Mouse (Mus musculus): ENCODE results near the gene Lap3. TPM values are rescaled to one million over a fixed set of nuclear protein-coding genes. Genes with fewer than 3 reads are reported as not detected.

The Lap3 gene
- polyA plus RNA-seq, 1 experiment from 2014 or later, result 67.7 TPM

- no peaks in the 10 kb centered on the region for H3K36me3 ChIP-seq (replicated peaks)
- H3K27ac ChIP-seq, result no peak overlapping the region
- H3K9ac ChIP-seq, result no peak overlapping the region
- H3K9me3 ChIP-seq, result no peaks in the 10 kb centered on the region
- peaks cover 13% of the 10 kb centered on the region; the same call in 1 of the 2 replicates for H3K27me3 ChIP-seq
- peaks cover 8% of the 10 kb centered on the region for H3K4me1 ChIP-seq
- WGBS, result 92% methylated on average over 5 of the region's 5 CpGs
- no peak overlapping the region for H3K4me2 ChIP-seq
- H3K4me3 ChIP-seq (replicated peaks), result no peak overlapping the region
- ATAC-seq (ENCODE audit: low FRiP score), result no peak
These were observed 17.4 kb upstream of the Lap3 start for GRCm38 (mm10) chr5:45475771-45476170.

- ATAC-seq (ENCODE audit: low FRiP score), result peak; percentile 49; the same call in 1 of the 2 replicates
- Histone ChIP-seq H3K27me3 (peaks cover 13% of the 10 kb centered on the region; the same call in 1 of the 2 replicates), H3K9ac (no peak overlapping the region), H3K9me3 (no peaks in the 10 kb centered on the region), H3K4me2 (no peak overlapping the region), H3K36me3 (replicated peaks) (no peaks in the 10 kb centered on the region), H3K4me3 (replicated peaks) (no peak overlapping the region), H3K27ac (no peak overlapping the region), H3K4me1 (peaks cover 8% of the 10 kb centered on the region)
- 27% methylated on average over 6 of the region's 6 CpGs for WGBS
These were observed 16.9 kb upstream of the Lap3 start for GRCm38 (mm10) chr5:45476288-45476687.

GRCm38 (mm10) chr5:45477601-45478000, 15.6 kb upstream of the Lap3 start:
- Histone ChIP-seq H3K4me2 (no peak overlapping the region), H3K4me3 (replicated peaks) (no peak overlapping the region), H3K27ac (no peak overlapping the region), H3K4me1 (peaks cover 8% of the 10 kb centered on the region), H3K36me3 (replicated peaks) (no peaks in the 10 kb centered on the region), H3K9me3 (no peaks in the 10 kb centered on the region), H3K9ac (no peak overlapping the region), H3K27me3 (peaks cover 9% of the 10 kb centered on the region; the same call in 1 of the 2 replicates)
- no peak for ATAC-seq (ENCODE audit: low FRiP score)
- 85% methylated on average over 7 of the region's 7 CpGs for WGBS

GRCm38 (mm10) chr5:45480066-45480465, 13.1 kb upstream of the Lap3 start:
- no peak overlapping the region for H3K4me2 ChIP-seq
- H3K9ac ChIP-seq, result no peak overlapping the region
- peaks cover 9% of the 10 kb centered on the region; the same call in 1 of the 2 replicates for H3K27me3 ChIP-seq
- WGBS, result 79% methylated on average over 1 of the region's 1 CpGs
- H3K36me3 ChIP-seq (replicated peaks), result no peaks in the 10 kb centered on the region
- H3K4me1 ChIP-seq, result peaks cover 8% of the 10 kb centered on the region
- ATAC-seq (ENCODE audit: low FRiP score), result no peak
- no peak overlapping the region for H3K27ac ChIP-seq
- no peak overlapping the region for H3K4me3 ChIP-seq (replicated peaks)
- no peaks in the 10 kb centered on the region for H3K9me3 ChIP-seq

DNA sequence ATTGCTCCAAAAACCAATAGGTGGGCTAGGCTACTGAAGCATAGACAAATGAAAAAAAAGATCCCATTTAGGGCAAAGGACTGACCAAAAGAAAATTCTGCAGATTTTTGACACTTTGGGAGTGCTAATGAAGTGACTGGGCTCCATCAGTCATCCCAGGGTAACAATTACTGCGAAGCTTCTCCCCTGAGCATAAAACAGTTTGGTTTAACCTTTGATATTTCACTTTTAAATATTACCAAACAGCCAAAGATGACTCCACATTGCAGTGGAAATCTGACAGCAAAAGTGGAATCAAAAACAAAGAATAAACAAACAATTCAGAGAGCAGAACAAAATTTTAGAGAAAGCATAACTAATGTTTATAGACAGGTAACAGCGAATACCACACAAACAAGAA, 12.0 kb upstream of the Lap3 start:
- H3K27me3 ChIP-seq, result peaks cover 9% of the 10 kb centered on the region; the same call in 1 of the 2 replicates

GRCm38 (mm10) chr5:45482607-45483006, 10.6 kb upstream of the Lap3 start:
- H3K36me3 ChIP-seq (replicated peaks), result no peaks in the 10 kb centered on the region
- H3K9me3 ChIP-seq, result no peaks in the 10 kb centered on the region
- peaks cover 4% of the 10 kb centered on the region; the same call in 1 of the 2 replicates for H3K27me3 ChIP-seq
- no peak for ATAC-seq (ENCODE audit: low FRiP score)
- H3K4me3 ChIP-seq (replicated peaks), result no peak overlapping the region
- H3K4me1 ChIP-seq, result no peaks in the 10 kb centered on the region
- WGBS, result 88% methylated on average over 3 of the region's 3 CpGs
- H3K27ac ChIP-seq, result no peak overlapping the region
- no peak overlapping the region for H3K9ac ChIP-seq
- H3K4me2 ChIP-seq, result no peak overlapping the region

More for the DNA sequence above, 12.0 kb upstream of the Lap3 start:
- Histone ChIP-seq H3K4me2 (no peak overlapping the region), H3K27ac (no peak overlapping the region), H3K4me3 (replicated peaks) (no peak overlapping the region), H3K4me1 (peaks cover 7% of the 10 kb centered on the region), H3K9me3 (no peaks in the 10 kb centered on the region), H3K36me3 (replicated peaks) (no peaks in the 10 kb centered on the region), H3K9ac (no peak overlapping the region)
- ATAC-seq (ENCODE audit: low FRiP score), result no peak
- 89% methylated on average over 2 of the region's 2 CpGs for WGBS

DNA sequence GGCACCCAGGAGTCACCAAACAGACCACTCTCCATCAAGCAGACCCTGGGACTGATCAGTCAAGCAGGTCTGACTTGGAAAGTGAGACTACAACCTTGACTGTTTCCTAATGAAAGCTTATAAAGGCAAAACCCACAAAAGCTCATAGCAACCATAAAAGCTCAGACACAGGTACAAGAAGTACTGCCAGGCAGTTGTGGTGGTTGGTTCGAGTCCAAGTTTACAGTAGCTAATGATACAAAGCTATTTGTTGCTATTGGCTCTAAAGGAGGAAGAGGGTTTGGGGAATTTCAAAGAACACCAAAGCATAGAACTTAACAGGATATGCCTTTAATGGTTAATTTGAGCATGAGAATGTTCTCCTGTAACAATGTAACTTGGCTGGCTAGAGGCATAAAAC, 9.5 kb upstream of the Lap3 start:
- WGBS, result 87% methylated on average over 1 of the region's 1 CpGs
- Histone ChIP-seq H3K9me3 (no peaks in the 10 kb centered on the region), H3K27ac (no peak overlapping the region)

DNA sequence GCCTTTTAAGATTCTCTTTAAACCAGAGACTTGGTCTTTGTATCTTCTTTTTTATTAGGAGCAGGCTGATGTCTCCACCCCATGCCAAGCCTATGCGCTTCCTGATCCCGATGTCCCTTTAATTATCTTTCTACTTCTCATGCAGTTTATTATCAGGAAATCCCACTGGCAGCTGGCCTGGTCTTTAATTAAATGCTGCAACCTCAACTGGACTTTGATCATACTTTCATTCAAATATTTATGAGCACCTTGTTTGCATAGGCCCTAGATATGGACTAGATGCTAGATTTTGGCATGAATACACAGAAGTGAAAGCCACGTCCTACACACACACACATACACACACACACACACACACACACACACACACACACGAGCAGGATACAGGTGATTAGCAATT, 1.4 kb upstream of the Lap3 start:
- no peak for ATAC-seq (ENCODE audit: low FRiP score)
- H3K4me3 ChIP-seq (replicated peaks), result no peak overlapping the region
- H3K27me3 ChIP-seq, result peaks cover 12% of the 10 kb centered on the region; the same call in 1 of the 2 replicates
- peaks cover 13% of the 10 kb centered on the region for H3K4me1 ChIP-seq
- 50% methylated on average over 4 of the region's 4 CpGs for WGBS
- H3K36me3 ChIP-seq (replicated peaks), result peaks cover 5% of the 10 kb centered on the region
- no peaks in the 10 kb centered on the region for H3K9me3 ChIP-seq
- no peak overlapping the region for H3K4me2 ChIP-seq
- no peak overlapping the region for H3K9ac ChIP-seq
- no peak overlapping the region for H3K27ac ChIP-seq

More for the DNA sequence above, 9.5 kb upstream of the Lap3 start:
- H3K27me3 ChIP-seq, result no peaks in the 10 kb centered on the region
- H3K36me3 ChIP-seq (replicated peaks), result no peaks in the 10 kb centered on the region
- ATAC-seq (ENCODE audit: low FRiP score), result no peak
- no peak overlapping the region for H3K4me3 ChIP-seq (replicated peaks)
- no peak overlapping the region for H3K4me2 ChIP-seq
- no peaks in the 10 kb centered on the region for H3K4me1 ChIP-seq
- no peak overlapping the region for H3K9ac ChIP-seq

- Histone ChIP-seq H3K27me3 (peaks cover 12% of the 10 kb centered on the region; the same call in 1 of the 2 replicates), H3K36me3 (replicated peaks) (peaks cover 28% of the 10 kb centered on the region), H3K4me3 (replicated peaks) (peak overlapping the region; percentile 66), H3K9ac (peak overlapping the region; percentile 75), H3K27ac (no peak overlapping the region), H3K4me2 (peak overlapping the region; percentile 74), H3K9me3 (no peaks in the 10 kb centered on the region), H3K4me1 (peaks cover 13% of the 10 kb centered on the region)
- no peak for ATAC-seq (ENCODE audit: low FRiP score)
- WGBS, result 71% methylated on average over 9 of the region's 9 CpGs
These were observed 1.1 kb downstream of the Lap3 start for GRCm38 (mm10) chr5:45494093-45494755.

DNA sequence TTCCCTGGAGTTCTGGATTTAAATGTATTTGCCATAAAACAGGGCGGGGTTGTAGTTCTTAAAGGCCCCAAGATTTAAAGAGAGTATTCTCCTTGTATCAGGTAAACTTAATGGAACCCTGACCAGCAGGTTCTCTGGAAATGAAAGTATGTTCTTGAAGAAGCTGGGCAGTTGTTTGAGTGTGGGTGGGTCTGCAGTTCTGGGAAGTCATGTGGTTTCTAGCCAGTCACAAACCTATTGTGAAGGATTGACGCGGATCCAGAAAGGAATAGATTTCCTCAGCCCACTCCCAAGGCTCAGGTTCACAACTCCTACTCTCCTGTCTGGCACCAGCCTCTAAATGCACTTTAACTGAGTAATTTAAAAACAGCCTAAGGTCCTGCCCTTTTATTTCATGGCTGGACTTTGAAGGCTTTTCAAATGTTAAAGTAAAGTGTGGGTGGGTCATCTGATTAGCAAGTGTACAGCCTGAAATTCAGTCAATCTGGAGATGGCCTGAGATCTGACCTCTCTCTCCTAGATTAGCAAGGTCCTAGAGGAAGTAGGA, 2.3 kb downstream of the Lap3 start:
- H3K27ac ChIP-seq, result no peak overlapping the region
- no peak overlapping the region for H3K4me3 ChIP-seq (replicated peaks)
- peaks cover 37% of the 10 kb centered on the region for H3K36me3 ChIP-seq (replicated peaks)
- H3K9me3 ChIP-seq, result no peaks in the 10 kb centered on the region
- peaks cover 12% of the 10 kb centered on the region; the same call in 1 of the 2 replicates for H3K27me3 ChIP-seq
- ATAC-seq (ENCODE audit: low FRiP score), result no peak
- WGBS, result 92% methylated on average over 3 of the region's 3 CpGs
- H3K4me2 ChIP-seq, result no peak overlapping the region
- H3K4me1 ChIP-seq, result peaks cover 13% of the 10 kb centered on the region
- H3K9ac ChIP-seq, result no peak overlapping the region

GRCm38 (mm10) chr5:45496042-45496441, 2.9 kb downstream of the Lap3 start:
- Histone ChIP-seq H3K27ac (no peak overlapping the region), H3K4me2 (no peak overlapping the region), H3K4me3 (replicated peaks) (no peak overlapping the region), H3K9me3 (no peaks in the 10 kb centered on the region), H3K36me3 (replicated peaks) (peaks cover 41% of the 10 kb centered on the region), H3K9ac (no peak overlapping the region), H3K4me1 (peaks cover 13% of the 10 kb centered on the region), H3K27me3 (peaks cover 11% of the 10 kb centered on the region; the same call in 1 of the 2 replicates)
- no peak for ATAC-seq (ENCODE audit: low FRiP score)

GRCm38 (mm10) chr5:45496479-45496878, 3.3 kb downstream of the Lap3 start:
- Histone ChIP-seq H3K9ac (no peak overlapping the region), H3K27me3 (peaks cover 7% of the 10 kb centered on the region; the same call in 1 of the 2 replicates), H3K4me2 (no peak overlapping the region), H3K9me3 (no peaks in the 10 kb centered on the region), H3K27ac (no peak overlapping the region), H3K36me3 (replicated peaks) (peaks cover 44% of the 10 kb centered on the region), H3K4me1 (peaks cover 13% of the 10 kb centered on the region), H3K4me3 (replicated peaks) (no peak overlapping the region)
- ATAC-seq (ENCODE audit: low FRiP score), result no peak
- 92% methylated on average over 4 of the region's 4 CpGs for whole genome bisulfite sequencing
